Mouse (Mus musculus) stomach, postnatal 0 days (tissue): ENCODE results near the gene Gm648.
"Not testable (repeated sequence)": the region's sequence is repeated elsewhere in the genome, so short reads cannot be mapped to it uniquely, and the experiment has no call there.

ENCODE experiments used
- CTCF ChIP-seq: IDR thresholded peaks from 2 replicates; pipeline ENCODE4 v1.5.1; 2016; ENCODE audit warnings: antibody characterized with exemption, low read depth, mild to moderate bottlenecking, moderate library complexity
- EP300 ChIP-seq: optimal IDR thresholded peaks from 2 replicates; pipeline ENCODE3; 2016; ENCODE audit warnings: antibody characterized with exemption

DNA sequence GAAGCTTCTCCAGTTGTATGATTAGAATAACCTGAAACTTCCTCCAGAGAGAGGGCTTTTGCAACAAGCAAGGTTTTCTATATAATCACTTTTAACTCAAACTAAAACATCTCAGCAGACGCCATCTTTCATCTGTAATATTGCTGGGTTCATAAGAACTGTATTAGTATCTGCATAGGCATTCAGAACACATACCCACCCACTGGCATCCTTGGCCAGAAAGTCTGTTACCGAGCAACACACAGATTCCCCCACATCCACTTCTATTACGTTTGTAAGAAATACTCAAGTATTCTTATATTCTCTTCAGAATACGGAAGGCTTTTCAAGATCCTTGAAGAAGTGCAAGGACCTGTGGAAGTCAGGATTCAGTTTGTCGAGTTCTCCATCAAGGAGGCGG lies 25.0 kb downstream of the Gm648 start, which contains the start of gene Gm10477:
- TF ChIP-seq CTCF, EP300: not testable (repeated sequence)
